Mouse (Mus musculus) left cerebral cortex, adult 2 months (tissue): ENCODE measurements around the gene Vmn2r45. TPM values are rescaled to one million over a fixed set of nuclear protein-coding genes. Genes with fewer than 3 reads are reported as not detected.
"Not testable (repeated sequence)": the region's sequence is repeated elsewhere in the genome, so short reads cannot be mapped to it uniquely, and the experiment has no call there.

Experiments
- DNase-seq, 2 experiments: peaks; one replicate each; pipeline ENCODE4 v3.0.0; 2021 to 2022; ENCODE audit warnings: low spot score in 2 of 2, mixed read lengths in 1 of 2; ENCODE audit errors: extremely low spot score in 1 of 2
- H3K27ac ChIP-seq: fragments of 200-600 bp; 2 replicates; pipeline ENCODE4 v1.8.1; 2022
- H3K4me3 ChIP-seq: fragments of 200-600 bp; 2 replicates; pipeline ENCODE4 v1.8.1; 2022
- intact Hi-C: fragments of 180-260 bp; cut with DNase I; formaldehyde crosslinking; loops from one replicate; pipeline ENCODE4 v1.15.1; 2025
- long read RNA-seq, 2 experiments: library from polyadenylated mRNA; stranded (forward); transcript quantifications; one replicate each; pipeline ENCODE4 v2.0.0; 2021; ENCODE audit warnings: borderline mapping rate in 2 of 2
- total RNA-seq, 2 experiments: library from RNA; stranded (reverse); gene quantifications; 2 replicates each; pipeline ENCODE4 v1.2.3; 2021

Vmn2r45 gene
- total RNA-seq, result not detected
- long read RNA-seq, experiment 1, result 0 reads
- long read RNA-seq, experiment 2, result 0 reads

DNA sequence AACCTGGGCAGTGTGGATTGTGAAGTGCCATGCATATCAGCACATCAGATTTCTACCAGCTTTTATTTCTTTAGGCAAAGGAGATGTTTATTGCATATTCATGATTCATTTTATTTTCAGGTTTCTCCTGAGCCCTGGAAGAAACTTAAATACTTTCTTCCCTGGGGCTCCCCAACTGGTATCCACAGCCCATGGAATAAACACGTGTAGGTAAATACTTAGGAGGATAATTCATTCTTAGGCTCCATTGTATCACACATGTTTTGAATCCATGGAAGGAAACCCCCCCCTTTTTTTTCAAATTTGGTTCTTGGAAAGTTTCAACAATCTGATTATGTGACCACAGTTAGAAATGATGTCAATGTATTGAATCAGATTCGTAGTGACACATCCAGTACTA is at the start of gene Vmn2r45:
Vmn2r45 (minus strand) TSS at position 101 of the 400 bp plus-strand sequence.
- DNase-seq, intact Hi-C loops, H3K27ac ChIP-seq, H3K4me3 ChIP-seq: not testable (repeated sequence)

Other genes with a start within 250 kb of the Vmn2r45 start
- gene Vmn2r43, start 228.5 kb downstream of the Vmn2r45 start, total RNA-seq, result not detected
- not detected for gene Vmn2r44, start 105.7 kb downstream of the Vmn2r45 start, total RNA-seq